Mouse (Mus musculus): ENCODE data around the gene St8sia6.

- TF ChIP-seq GATA1 (IDR thresholded peaks at IDR 0.05; ENCODE audit: low read length) (no peak), TAL1 (IDR thresholded peaks at IDR 0.05; ENCODE audit: low read length) (no peak)
Measured at GRCm38 (mm10) chr2:13749176-13749575, 44.7 kb downstream of the St8sia6 start.
